Mouse (Mus musculus) heart, postnatal 36 days (tissue): ENCODE measurements at regions not wholly inside any gene's neighbourhood (a gene's known extent, or its start where the extent isn't known, plus 50 kb on each side); places are given as distances from the start of the nearest gene placed in this dataset.
"Not testable (repeated sequence)": the region's sequence is repeated elsewhere in the genome, so short reads cannot be mapped to it uniquely, and the experiment has no call there.

Experiments used
- DNase-seq, 2 experiments: peaks; one replicate each; pipeline ENCODE4 v3.0.0; 2021 to 2022
- intact Hi-C: fragments of 180-260 bp; cut with DNase I; formaldehyde crosslinking; loops from one replicate; pipeline ENCODE4 v1.15.1; 2025

DNA sequence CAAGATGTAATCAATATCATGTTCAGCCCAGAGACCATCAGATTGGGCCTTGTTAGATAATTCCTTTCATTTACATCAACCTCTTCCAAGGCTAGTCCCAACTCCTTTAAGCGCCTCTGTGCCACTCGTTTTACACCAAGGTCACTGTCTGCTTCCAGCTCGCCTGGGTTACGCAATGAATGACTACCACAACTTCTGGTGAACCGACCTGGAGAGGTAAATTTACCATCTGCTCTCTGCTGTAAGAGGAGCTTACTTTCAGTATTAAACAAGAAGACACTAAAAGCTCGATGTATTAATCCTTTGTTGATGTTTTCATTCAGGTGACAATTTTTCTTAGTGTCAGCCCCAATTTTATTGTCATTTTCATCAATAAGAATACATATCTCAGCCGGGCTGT, 51.7 kb upstream of the Fam174b start:
- no peak for DNase-seq
- intact Hi-C loops = no loop called here

DNA sequence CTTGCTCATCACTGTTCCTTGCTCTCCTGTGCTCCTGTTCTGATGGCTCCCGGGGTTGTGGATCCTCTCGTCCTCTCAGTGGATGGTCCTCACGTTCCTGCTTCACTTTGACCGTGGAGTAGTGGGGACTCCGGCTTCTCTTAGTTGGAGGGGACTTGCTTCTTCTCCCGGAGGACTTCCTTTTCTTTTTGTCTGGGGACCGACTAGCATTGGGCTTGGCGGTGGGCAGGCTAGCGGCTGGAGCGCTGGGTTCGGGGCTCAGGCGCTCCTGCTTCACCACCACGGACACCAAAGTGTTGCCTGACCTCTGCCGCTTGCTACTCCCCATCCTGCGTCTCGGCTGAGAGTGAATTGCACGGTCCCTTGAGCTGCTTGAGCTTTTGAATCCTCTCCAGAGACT, 53.9 kb upstream of the Fam174b start:
- DNase-seq, intact Hi-C loops: not testable (repeated sequence)

DNA sequence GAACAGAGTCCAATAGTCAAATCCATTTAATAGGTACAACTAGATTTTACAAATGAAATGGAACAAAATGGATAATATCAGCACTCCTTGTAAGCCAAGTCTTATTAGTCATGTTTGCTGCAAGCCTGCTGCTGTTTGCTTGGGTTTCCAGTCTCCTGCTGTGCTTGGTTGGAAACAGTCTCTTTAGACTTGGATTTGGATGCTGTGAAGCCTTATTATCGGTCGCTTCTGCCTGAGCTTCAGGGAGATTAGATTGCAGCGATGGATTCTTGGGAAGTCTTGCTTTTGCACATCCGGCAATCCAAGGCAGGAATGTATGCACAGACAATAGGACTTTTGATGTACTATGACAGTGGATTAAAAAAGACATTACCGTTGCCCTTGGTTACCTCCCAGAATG, 57.3 kb upstream of the Fam174b start:
- DNase-seq = no peak
- intact Hi-C loops = no loop called here

DNA sequence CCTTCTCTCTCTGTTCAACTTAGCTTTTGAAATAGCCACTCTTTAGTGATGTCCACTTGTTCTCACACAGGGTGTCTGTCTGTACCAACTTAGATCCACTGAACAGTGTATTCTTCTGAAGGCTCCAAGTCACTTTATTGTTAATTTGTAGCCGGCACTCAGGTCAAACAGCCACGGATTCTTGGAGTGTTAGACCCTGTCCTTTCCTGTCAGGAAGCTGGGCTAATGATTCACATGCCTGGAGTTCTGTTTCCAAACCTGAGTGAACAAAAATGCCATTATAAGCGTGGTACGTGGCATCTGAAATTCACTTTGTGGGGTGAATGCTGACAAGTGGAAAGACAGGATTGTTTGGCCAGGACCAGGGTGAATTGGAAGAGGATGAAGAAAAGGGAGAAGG, 69.5 kb upstream of the Fam174b start:
- DNase-seq = no peak
- intact Hi-C loops = no loop called here

DNA sequence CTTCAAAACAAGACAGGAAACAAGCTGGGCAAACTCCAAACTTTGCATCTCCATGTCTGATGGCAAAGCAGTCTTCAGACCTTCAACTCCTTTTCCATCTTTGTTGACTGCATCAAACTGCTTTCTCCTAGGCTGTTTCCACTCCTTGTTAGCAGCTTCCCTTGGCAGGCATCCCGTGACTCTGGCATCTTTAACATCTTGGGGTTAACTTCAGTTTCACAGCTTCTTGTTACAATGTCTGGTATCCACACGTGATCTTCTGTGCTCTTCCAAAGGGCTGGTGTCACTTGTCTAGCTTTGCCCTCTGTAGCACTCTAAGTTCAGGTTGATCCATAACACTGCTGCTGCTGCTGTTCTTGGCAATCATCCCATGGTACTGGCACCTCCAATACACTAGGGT, 71.3 kb upstream of the Fam174b start:
- intact Hi-C loops = no loop called here
- no peak for DNase-seq

DNA sequence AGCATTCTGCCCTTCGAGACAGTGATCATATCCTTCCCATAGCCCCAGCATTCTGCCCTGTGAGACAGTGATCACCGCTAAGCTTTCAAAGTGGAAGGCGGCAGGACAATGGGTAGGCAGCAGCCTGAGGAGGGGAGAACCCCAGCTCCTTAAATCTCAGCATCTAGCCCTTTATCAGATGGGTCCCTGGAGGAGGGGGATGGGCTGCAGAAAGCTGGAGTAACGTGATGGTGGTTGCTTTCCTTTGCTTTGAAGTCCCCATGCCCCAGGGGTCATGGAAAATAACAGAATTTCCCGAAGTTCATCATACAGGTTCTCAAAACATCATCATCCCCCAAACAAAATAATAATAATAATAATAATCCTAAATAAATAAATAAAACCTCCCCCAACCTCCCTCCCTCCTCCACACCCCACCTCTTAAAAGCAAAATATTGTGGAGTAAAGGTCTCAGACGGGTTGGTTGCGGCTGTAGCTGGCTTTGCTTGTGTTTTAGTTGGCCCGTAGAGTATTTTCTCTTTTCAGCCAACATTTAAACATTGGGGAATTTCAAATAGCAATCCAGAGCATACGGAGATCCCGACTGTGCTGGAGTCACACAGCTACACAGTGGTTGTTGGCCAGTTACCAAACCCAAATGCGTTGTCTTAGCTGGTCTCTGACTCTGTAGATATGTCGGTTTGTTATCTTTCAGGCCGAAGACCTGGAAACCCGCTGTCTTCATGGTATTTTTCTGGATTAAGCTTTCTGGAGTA, 73.0 kb upstream of the Fam174b start:
- DNase-seq = peak in 1 of 2 experiments; percentile 41
- intact Hi-C loops = no loop called here

DNA sequence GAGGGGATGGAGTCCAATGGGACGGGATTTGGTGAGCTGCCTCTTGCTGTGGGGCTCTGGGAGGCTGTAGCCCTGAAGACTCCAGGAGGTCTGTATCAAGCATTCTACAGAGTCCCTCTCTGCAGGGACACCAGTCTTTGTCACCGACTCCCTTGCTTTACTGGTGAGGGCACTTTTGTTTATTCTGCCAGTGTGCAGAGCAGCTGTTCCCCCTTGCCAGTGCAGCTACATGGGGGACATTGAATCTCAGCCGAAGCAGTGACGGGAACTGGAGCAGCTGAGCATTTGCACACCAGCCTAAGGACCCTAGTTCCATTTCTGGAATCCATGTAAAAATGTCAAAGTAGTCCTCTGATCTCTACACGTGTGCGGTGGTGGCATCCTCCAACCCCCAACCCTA, 75.1 kb upstream of the Fam174b start:
- intact Hi-C loops = no loop called here

DNA sequence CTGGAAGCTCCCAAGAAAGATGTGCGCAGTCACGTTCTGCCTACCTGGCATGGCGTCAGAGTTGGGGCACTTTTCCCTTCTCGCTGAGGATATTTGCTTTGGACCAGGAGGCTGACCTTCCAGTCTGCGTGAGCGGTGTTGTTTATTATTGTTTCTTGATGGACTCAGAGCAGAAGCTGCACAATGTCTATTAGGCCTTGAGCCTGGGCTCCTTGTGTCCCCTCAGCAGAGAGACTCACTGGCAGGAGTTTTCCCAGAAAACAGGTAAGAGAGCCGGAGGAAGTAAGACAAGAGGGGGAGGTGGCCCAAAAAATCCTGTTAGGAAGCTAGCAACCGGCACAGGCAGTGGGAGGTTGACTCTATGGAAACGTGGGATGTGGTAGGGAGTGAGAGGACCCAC, 77.6 kb upstream of the Fam174b start:
- intact Hi-C loops = no loop called here
- no peak for DNase-seq

More for the DNA sequence above, 75.1 kb upstream of the Fam174b start:
- DNase-seq = no peak

DNA sequence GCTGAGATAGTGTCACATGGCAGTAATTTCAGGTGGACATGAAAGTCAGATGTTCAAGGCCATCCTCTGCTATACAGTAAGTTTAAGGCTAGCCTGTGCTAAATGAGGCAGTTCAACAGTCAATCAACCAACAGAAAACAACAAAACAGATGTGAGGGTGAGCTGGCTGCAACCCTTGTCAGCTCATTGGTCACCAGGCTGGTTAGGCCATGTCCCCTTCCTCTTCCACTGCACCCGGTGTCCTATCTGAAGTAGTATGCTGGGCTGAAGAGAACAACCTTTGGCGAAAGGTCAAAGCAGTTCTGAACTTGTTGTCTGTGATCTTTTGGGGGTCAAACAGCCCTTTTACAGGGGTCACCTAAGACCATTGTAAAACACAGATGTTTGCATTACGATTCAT, 78.2 kb upstream of the Fam174b start:
- intact Hi-C loops = no loop called here
- no peak for DNase-seq

DNA sequence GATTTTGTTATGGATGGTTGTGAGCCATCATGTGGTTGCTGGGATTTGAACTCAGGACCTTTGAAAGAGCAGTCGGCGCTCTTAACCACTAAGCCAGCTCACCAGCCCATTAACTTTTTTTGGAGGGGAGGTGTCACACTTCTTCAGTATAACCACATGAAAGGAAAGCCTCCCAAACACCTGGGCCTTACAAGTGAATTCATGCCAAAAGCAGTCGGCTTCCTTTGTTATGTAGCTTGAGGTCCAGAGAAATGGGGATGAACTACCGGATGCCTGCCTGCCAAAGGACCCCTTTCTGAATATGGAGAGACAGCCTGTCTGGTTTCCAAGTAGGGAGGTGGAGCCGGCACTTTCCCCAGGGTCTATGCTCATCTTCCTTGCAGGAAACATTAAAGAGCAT, 80.6 kb upstream of the Fam174b start:
- DNase-seq = no peak
- intact Hi-C loops = loop anchor here (5.0 to 10.0 kb wide), 2 partner anchors 355 to 448 kb away; partner anchors contain the start of gene St8sia2

DNA sequence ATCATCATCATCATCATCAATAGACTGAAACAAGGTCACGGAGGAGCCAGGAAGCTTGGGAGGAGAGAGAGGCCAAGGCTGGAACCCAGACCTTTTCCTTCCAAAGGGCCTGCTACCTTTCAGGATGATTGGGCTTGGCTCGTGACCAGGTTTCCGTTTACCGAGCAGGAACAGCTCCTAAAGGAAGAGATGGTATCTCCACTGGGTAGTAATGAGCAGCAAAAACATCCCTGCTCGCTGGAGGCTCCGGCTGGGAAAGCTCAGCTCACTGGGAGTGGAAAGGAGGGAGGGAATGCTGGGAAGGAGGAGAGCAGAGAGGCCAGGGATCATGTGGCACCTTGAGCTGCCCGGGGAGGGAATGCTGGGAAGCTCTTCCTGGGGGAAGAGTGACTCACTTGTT, 82.8 kb upstream of the Fam174b start:
- intact Hi-C loops = loop anchor here (2.0 to 10.0 kb wide), 4 partner anchors 58 to 450 kb away; partner anchors contain the start of gene St8sia2

DNA sequence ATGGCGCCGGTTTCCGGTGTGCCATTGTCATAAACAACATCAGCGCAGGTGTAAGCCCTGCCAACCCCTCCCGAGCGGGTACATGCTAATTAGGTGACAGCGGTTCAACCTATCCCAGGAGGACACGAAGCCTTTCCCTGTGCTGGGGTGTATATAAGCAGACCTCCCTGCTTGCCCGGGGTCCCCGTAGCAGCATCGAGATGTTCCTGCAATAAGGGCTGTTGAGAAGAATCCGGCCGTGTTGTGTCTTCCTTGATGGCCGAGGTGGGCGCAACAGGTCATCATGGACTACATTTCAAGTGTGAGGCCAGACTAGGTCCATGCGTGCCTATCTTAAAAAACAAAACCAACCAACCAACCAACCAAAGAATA, 83.7 kb upstream of the Fam174b start:
- intact Hi-C loops = loop anchor here (2.0 to 10.0 kb wide), 4 partner anchors 58 to 451 kb away; partner anchors contain the start of gene St8sia2
- DNase-seq = not testable (repeated sequence)

More for the DNA sequence above, 82.8 kb upstream of the Fam174b start:
- DNase-seq = peak in 1 of 2 experiments; percentile 59

DNA sequence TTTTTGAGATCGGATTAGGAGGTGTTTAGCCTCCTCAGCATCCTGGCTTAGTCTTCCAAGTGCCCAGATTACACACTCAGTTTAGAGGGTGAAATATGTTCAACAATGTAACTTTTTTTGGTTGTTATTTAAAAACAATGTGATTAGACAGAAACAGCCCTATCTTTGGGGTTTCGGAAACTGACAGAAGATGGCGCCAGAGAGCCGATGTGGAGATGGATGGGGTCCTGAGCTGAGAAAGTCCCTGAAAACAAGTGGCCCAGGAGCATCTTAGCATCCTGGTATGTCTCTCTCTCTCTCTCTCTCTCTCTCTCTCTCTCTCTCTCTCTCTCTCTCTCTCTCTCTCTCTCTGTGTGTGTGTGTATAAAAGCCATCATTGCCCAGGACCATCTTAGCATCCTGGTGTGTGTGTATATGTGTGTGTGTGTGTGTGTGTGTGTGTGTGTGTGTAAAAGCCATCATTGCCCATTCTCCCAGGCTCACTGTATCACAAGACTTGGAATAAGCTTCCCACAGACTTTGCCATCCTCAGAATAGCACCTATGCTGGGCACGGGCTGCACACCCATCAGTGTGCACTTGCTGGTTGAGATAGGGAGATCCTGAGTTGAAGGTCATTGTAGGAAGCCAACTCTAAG, 84.2 kb upstream of the Fam174b start:
- peak; percentile 71 to 80 for DNase-seq
- intact Hi-C loops = loop anchor here (1.0 to 10.0 kb wide), 7 partner anchors 59 to 698 kb away; partner anchors contain the start of gene St8sia2

DNA sequence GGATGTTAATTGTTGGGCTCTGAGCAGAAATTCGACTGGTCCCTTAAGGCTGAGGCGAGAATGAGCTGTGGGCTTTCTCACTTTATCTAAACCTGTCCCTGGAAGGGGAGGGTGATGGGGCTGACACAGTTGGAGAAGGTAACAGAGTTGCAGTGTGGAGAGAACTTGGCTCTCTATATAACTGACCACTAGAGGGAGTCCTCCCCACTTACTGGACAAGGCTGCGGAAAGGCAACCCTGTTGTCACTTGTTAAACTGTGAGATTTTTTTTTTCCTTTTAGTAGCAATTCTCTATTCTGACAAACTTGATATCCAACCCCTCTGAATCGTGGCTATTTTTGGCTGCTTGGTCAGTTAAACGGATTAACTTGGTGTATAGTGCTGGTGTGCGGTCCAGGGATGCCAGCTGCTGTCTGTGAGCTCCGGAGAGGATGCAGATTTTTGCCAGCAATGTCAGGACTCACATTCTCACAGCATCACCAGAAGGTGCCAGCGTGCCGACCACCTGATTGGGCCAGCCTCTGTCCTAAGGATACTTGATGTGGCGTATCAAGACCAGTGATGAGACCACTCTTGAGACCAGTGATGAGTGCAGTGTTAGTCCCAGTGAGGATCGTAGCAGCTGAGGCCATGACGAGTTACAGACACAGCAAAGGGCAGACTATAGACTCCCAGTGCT, 85.8 kb upstream of the Fam174b start:
- intact Hi-C loops = loop anchor here (1.0 to 10.0 kb wide), 3 partner anchors 100 to 360 kb away; partner anchors contain the start of gene St8sia2
- peak; percentile 22 to 26 for DNase-seq

DNA sequence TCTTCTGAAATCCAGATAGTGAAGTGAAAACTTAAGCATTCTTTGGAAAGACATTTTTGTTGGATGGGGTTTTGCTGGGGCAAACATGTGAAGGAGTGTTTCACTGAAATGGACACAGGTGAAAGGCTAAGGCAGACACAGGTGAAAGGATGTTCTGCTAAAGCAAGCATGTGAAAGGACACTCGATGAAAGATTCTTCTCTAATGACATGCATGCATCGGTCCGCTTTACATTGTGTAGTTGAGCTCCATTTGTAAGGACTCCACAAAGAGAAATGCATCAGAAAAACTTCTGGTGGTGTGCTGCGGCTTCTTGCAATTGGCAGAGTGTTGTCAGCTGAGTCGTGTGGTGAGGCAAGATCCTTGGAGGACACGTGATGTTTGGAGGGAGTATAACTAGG, 89.2 kb upstream of the Fam174b start:
- DNase-seq = no peak
- intact Hi-C loops = loop anchor here (10.0 kb wide), 1 partner anchor 364 kb away; the partner anchor contains the start of gene St8sia2

DNA sequence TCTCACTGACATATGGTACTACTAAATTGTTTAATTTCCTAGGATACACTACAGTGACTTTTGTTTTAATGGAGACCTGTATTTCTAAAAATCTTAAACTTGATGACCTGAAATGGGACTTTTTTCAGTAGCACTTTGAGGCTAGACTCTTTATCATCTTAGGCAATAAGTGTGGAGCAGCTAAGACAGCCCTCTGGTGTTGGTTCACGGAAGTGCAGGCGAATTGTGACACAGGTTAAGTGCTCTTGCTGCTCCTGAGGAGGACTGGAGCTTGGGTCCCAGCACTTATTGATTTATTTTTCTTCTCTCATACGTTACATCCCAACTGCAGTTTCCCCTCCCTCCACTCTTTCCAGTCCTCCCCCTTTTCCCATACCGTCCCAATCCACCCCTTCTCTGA, 92.1 kb upstream of the Fam174b start:
- intact Hi-C loops = loop anchor here (1.0 kb wide), 1 partner anchor 1248 kb away; no protein-coding TSS in a partner anchor
- peak; percentile 82 to 93 for DNase-seq

DNA sequence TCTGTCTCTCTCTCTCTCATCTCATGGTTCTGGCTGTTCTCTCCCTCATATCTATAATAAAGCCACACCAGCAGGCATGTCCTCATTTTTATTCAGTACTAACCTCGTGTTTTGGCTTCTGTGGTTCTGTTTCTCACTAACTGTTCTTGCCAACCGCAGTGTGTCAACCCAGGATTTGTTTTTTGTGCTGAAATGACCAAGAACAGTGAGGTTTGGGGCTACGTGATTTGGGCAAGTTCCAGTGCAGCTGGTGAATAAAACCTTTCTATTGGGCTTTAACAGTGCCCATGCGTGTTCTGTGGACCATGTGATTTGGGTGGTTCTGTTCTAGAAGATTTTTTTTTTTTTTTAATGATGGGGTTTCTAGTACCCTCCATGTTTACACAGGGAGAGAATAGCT, 93.0 kb upstream of the Fam174b start:
- intact Hi-C loops = no loop called here

DNA sequence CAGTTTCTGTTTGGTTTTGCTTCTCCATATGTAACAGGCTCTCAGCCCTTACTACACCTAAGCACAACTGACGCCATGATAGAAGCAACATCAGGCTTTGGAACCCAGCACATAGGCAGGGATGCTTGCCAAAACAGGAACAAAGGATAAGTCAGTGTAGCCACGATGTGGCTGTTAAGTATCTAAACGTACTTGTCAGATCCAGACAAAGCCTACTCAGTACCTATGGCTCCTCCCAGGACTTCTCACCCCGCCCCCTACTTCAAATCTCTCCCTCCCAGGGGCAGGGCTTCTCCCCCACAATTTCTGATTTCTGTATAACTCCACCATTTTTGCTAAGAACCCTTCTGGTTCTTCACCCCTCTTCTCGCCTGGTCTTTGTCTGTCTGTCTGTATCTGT, 93.4 kb upstream of the Fam174b start:
- no peak for DNase-seq
- intact Hi-C loops = no loop called here

More for the DNA sequence above, 93.0 kb upstream of the Fam174b start:
- no peak for DNase-seq

DNA sequence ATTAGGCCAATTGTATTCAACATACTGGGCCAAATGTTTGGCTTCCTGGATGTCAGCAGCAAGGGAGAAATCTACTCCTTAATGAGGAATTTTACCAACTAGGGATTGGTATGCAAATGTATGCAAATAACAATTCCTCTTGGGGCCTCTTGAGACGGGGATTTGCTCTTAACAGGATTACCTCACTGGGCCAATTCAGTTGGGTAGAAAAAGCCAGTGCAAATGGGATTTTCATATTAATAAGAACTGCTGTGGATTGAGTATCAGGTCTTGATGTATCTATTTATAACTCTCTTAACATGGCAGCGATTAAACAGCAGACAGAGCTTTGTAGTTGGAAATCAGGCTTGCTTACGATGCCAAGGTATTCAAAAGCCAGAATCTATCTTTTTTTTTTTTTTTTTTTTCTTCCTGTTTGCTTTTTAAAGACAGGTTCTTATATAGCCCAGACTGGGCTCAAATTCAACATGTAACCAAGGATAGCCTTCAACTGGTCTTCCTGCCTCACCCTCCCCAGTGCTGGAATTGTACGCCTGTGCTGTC, 95.7 kb upstream of the Fam174b start:
- intact Hi-C loops = no loop called here
- DNase-seq = no peak

DNA sequence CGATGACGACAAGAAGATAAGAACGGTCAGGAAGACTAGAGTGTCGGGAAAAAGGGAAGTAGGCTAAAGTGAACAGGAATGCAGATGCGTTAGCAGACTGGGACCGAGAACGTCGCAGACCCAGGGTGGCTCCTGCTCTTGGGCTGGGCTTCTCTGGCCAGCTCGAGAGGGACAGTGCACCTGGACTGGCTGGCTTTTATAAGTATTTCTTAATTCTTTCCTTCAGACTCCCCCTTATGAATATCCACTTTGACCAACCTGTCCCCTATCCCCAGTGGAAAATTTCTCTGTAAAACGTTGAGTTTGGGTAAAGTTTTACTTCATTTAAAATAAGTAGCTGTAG, 96.1 kb upstream of the Fam174b start:
- intact Hi-C loops = no loop called here
- no peak for DNase-seq
